Mouse (Mus musculus) kidney, postnatal 25 days (tissue): Measurements from ENCODE around the gene Phactr4.
A peak's percentile ranks its signal among the peaks of the same experiment; 100 is the strongest.

Experiments used
- DNase-seq, 2 experiments: peaks; one replicate each; pipeline ENCODE4 v3.0.0; 2021; ENCODE audit warnings: mixed read lengths in 2 of 2

Phactr4 gene

GRCm38 (mm10) chr4:132367480-132368201 is 54.6 kb downstream of the Phactr4 start:
- peak in 1 of 2 experiments; percentile 54 for DNase-seq

- no peak for DNase-seq
These were observed 56.7 kb downstream of the Phactr4 start for GRCm38 (mm10) chr4:132365450-132366060.

GRCm38 (mm10) chr4:132363487-132363886 is 58.8 kb downstream of the Phactr4 start:
- no peak for DNase-seq

GRCm38 (mm10) chr4:132359510-132359909 is 62.8 kb downstream of the Phactr4 start:
- no peak for DNase-seq

- DNase-seq: peak; percentile 64 to 75
These were observed 66.1 kb downstream of the Phactr4 start for GRCm38 (mm10) chr4:132356170-132356569.

- no peak for DNase-seq
These were observed 66.9 kb downstream of the Phactr4 start for GRCm38 (mm10) chr4:132355403-132355802.

GRCm38 (mm10) chr4:132354571-132354970 is 67.7 kb downstream of the Phactr4 start:
- peak; percentile 67 to 87 for DNase-seq

GRCm38 (mm10) chr4:132353481-132353885 is 68.8 kb downstream of the Phactr4 start, which contains the start of gene Rcc1:
Rcc1 (minus strand) TSS chr4:132353605.
- peak; percentile 92 to 95 for DNase-seq

GRCm38 (mm10) chr4:132352739-132353138 is 69.5 kb downstream of the Phactr4 start:
- peak in 1 of 2 experiments; percentile 60 for DNase-seq

GRCm38 (mm10) chr4:132351401-132351800 is 70.9 kb downstream of the Phactr4 start:
- no peak for DNase-seq

GRCm38 (mm10) chr4:132350854-132351253 is 71.4 kb downstream of the Phactr4 start:
- DNase-seq: no peak

- no peak for DNase-seq
These were observed 72.1 kb downstream of the Phactr4 start for GRCm38 (mm10) chr4:132350123-132350740.

GRCm38 (mm10) chr4:132349495-132350122 is 72.7 kb downstream of the Phactr4 start:
- no peak for DNase-seq

GRCm38 (mm10) chr4:132346661-132347060 is 75.6 kb downstream of the Phactr4 start:
- DNase-seq: no peak

GRCm38 (mm10) chr4:132346261-132346660 is 76.0 kb downstream of the Phactr4 start:
- DNase-seq: peak; percentile 41 to 77

- no peak for DNase-seq
These were observed 76.5 kb downstream of the Phactr4 start for GRCm38 (mm10) chr4:132345843-132346212.

GRCm38 (mm10) chr4:132345135-132345842 is 77.0 kb downstream of the Phactr4 start:
- peak; percentile 95 to 98 for DNase-seq

GRCm38 (mm10) chr4:132344403-132345134 is 77.7 kb downstream of the Phactr4 start:
- DNase-seq: no peak

- no peak for DNase-seq
These were observed 80.8 kb downstream of the Phactr4 start for GRCm38 (mm10) chr4:132341451-132341850.

GRCm38 (mm10) chr4:132338943-132339342 is 83.3 kb downstream of the Phactr4 start:
- peak; percentile 81 to 88 for DNase-seq

- DNase-seq: peak; percentile 63
These were observed 89.4 kb downstream of the Phactr4 start for GRCm38 (mm10) chr4:132332880-132333279.

GRCm38 (mm10) chr4:132331960-132332359 is 90.3 kb downstream of the Phactr4 start:
- no peak for DNase-seq
